Mouse (Mus musculus): ENCODE measurements around the gene Def6.

GRCm38 (mm10) chr17:28255651-28256050 lies 48.1 kb downstream of the Def6 start:
- no peak for TF ChIP-seq MAX (IDR thresholded peaks at IDR 0.05; ENCODE audit: low read depth)
- no peak for TF ChIP-seq POLR2A (IDR thresholded peaks at IDR 0.05; ENCODE audit: insufficient read length, low read depth)
- TF ChIP-seq E2F4 (IDR thresholded peaks at IDR 0.05; ENCODE audit: insufficient read depth): no peak
- TF ChIP-seq SRF (IDR thresholded peaks at IDR 0.05; ENCODE audit: control insufficient read depth, insufficient read length, low read depth): no peak
- TF ChIP-seq TCF3 (IDR thresholded peaks at IDR 0.05; ENCODE audit: insufficient read length, low read depth): no peak

Measured in myocyte (in vitro differentiated cells).